In the genomic region with DNA sequence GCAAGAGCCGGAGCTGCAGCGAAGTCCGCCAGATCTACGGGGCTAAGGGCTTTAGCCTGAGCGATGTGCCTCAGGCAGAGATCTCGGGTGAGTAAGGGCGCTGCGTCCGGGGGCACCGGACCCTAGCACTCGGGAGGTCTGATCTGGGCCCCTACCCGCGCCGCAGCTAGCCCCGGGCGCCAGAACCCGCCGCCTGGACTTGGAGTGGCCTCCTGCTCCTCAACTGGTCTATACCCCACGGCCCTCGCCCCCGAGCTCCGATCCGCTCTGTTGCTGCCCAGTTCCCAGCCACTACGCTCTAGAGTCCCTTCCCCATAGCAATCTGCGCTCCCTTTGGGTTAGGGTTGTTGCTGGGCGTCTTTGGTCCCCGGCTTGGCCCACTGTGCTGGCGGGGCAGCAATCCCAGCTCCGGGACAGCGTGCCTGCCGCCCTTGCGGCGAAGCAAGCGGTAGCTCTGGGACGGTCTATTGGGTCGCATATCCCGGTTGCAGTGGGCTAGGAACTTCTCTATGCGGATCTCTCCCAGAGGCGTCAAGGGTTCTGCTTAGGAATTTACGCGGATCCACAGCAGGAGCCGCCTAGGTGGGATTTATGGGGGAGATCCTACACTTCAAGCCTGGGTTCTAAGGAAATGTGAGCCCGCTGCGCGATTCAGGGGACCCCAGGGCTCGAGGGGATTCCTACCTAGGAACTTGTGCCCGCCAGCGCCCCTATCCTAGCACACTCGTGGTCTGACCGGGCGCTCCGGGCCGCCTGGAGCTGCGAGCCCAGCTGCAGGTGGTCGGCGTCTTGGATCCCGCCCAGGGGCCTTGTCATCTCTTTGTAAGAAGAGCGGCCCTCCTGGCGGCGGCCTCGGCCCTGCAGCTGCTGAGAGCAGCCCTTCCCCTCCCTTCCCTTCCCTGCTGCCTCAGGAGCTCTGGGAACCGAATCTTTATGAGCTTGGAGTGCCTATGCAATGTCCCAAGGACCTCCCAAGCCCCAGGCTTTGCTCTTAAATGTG, we compare ENCODE assay signal across 8 mouse cellular contexts. TPM values are rescaled to one million over a fixed set of nuclear protein-coding genes. Genes with fewer than 3 reads are reported as not detected.
DNase-seq lines count a peak whose midpoint lies in the region; ATAC-seq and TF ChIP-seq lines count a peak whose summit lies in the region.

No protein-coding gene starts in this region.

- H3K27ac ChIP-seq in liver, adult 2 months (replicated peaks; ENCODE audit: insufficient read depth, low read depth, low read length) = no peak overlapping the region
- H3K27ac ChIP-seq in neural tube, embryonic 13.5 days (replicated peaks) = peak overlapping the region; percentile 93

- peak overlapping the region; percentile 70 for H3K4me2 ChIP-seq in neural tube, embryonic 13.5 days

- H3K9ac ChIP-seq in liver, adult 2 months (ENCODE audit: low read depth, low read length) = peak overlapping the region; percentile 83
- peak overlapping the region; percentile 97 for H3K9ac ChIP-seq in neural tube, embryonic 13.5 days

- H3K36me3 ChIP-seq in liver, adult 2 months (ENCODE audit: control insufficient read depth, insufficient read depth, low read length) = no peaks in the 10 kb centered on the region
- 0 out of 2 replicates have a peak, but pooled peaks cover 11% of the 10 kb centered on the region for H3K36me3 ChIP-seq in neural tube, embryonic 13.5 days

- WGBS in lung, adult 2 months = 4% methylated on average over 62 of the region's 62 CpGs
- WGBS in liver, adult 2 months = 9% methylated on average over 62 of the region's 62 CpGs
- 1% methylated on average over 60 of the region's 62 CpGs for WGBS in neural tube, embryonic 13.5 days

- no peak for TF ChIP-seq CTCF in lung, adult 2 months (IDR thresholded peaks at IDR 0.05; ENCODE audit: insufficient read depth, low read length)
- TF ChIP-seq CTCF in liver, adult 2 months (IDR thresholded peaks at IDR 0.05; ENCODE audit: low read depth, low read length) = no peak

- ATAC-seq in neural tube, embryonic 13.5 days (ENCODE audit: low read depth) = peak; percentile 28

- no peak for TF ChIP-seq POLR2A in lung, adult 2 months (IDR thresholded peaks at IDR 0.05; ENCODE audit: borderline replicate concordance, extremely low read depth, low read depth, low read length)
- TF ChIP-seq POLR2A in liver, adult 2 months (IDR thresholded peaks at IDR 0.05; ENCODE audit: extremely low read depth, insufficient read depth, low read length) = no peak

- H3K27me3 ChIP-seq in liver, adult 2 months (ENCODE audit: control insufficient read depth, insufficient read depth, low read length) = no peaks in the 10 kb centered on the region
- peaks cover 22% of the 10 kb centered on the region for H3K27me3 ChIP-seq in neural tube, embryonic 13.5 days

- no peaks in the 10 kb centered on the region for H3K9me3 ChIP-seq in neural tube, embryonic 13.5 days

- DNase-seq in lung, adult 2 months = peak; percentile 34
- no peak for DNase-seq in lung, postnatal 36 days
- DNase-seq in cerebellum, adult 9-11 months = peak; percentile 74
- DNase-seq in gastrocnemius, adult 18-20 months (ENCODE audit: low spot score) = peak; percentile 67
- peak; percentile 45 for DNase-seq in induced T-regulatory cell, adult 2 months (ENCODE audit: low read depth)
- DNase-seq in liver, adult 2 months (ENCODE audit: extremely low read depth, low read depth, low spot score) = peak; percentile 7
- DNase-seq in urinary bladder, postnatal 25 days (ENCODE audit: low spot score) = peak; percentile 22

- H3K4me3 ChIP-seq in lung, adult 2 months (replicated peaks; ENCODE audit: extremely low read depth, low read depth, low read length) = peak overlapping the region; percentile 61
- peak overlapping the region; percentile 44 for H3K4me3 ChIP-seq in liver, adult 2 months (ENCODE audit: insufficient read depth, low read depth, low read length)
- peak overlapping the region; percentile 92 for H3K4me3 ChIP-seq in neural tube, embryonic 13.5 days

- no peaks in the 10 kb centered on the region for H3K79me2 ChIP-seq in liver, adult 2 months (ENCODE audit: control insufficient read depth, insufficient read depth, low read length)

- no peaks in the 10 kb centered on the region; the same call in 1 of the 2 replicates for H3K4me1 ChIP-seq in lung, adult 2 months (ENCODE audit: control insufficient read depth, insufficient read depth, low read length)
- no peaks in the 10 kb centered on the region for H3K4me1 ChIP-seq in liver, adult 2 months (ENCODE audit: control insufficient read depth, insufficient read depth, low read length)
- peaks cover 51% of the 10 kb centered on the region for H3K4me1 ChIP-seq in neural tube, embryonic 13.5 days (replicated peaks)

RNA-seq across cellular contexts. Expression of a gene that starts 0.9 kb away (rescaled TPM):
- polyA plus RNA-seq in lung, adult 2 months (2012; rRNA removed) = 23.4 and 23.6 TPM in 2 replicates
- 100 to 1,000 TPM; 223 to 227 TPM for total RNA-seq in gastrocnemius, adult 18-20 months (2021)
- 0.92 and 1.2 TPM in 2 replicates for total RNA-seq in liver, adult 2 months (2014; rRNA removed)
- 1.2 and 2.1 TPM in 2 replicates for polyA plus RNA-seq in liver, adult 2 months (2012; rRNA removed)
- 59.4 and 64.3 TPM in 2 replicates for polyA plus RNA-seq in neural tube, embryonic 13.5 days (2015; fragmentation: Nextera tagmentation; extraction: Ambion mirVana)
